Mouse (Mus musculus) thymus, postnatal 25 days (tissue): Measurements from ENCODE around the gene Dirc2.
A peak's percentile ranks its signal among the peaks of the same experiment; 100 is the strongest.

ENCODE experiments used
- DNase-seq: peaks from one replicate; pipeline ENCODE4 v3.0.0; 2022

The Dirc2 gene

GRCm38 (mm10) chr16:35771606-35772005, 2.5 kb upstream of the Dirc2 start:
- DNase-seq = no peak

GRCm38 (mm10) chr16:35771141-35771540, 2.0 kb upstream of the Dirc2 start:
- no peak for DNase-seq

- peak; percentile 94 for DNase-seq
These were observed 912 bp upstream of the Dirc2 start, which contains the start of gene Hspbap1 for GRCm38 (mm10) chr16:35769878-35770657. Hspbap1 (plus strand) TSS chr16:35770375.

GRCm38 (mm10) chr16:35768469-35768784, 729 bp downstream of the Dirc2 start:
- no peak for DNase-seq

GRCm38 (mm10) chr16:35766366-35766765, 2.8 kb downstream of the Dirc2 start:
- no peak for DNase-seq

- no peak for DNase-seq
These were observed 3.7 kb downstream of the Dirc2 start for GRCm38 (mm10) chr16:35765449-35765848.

- DNase-seq = no peak
These were observed 4.2 kb downstream of the Dirc2 start for GRCm38 (mm10) chr16:35764941-35765340.

GRCm38 (mm10) chr16:35763590-35764296, 5.4 kb downstream of the Dirc2 start:
- no peak for DNase-seq

GRCm38 (mm10) chr16:35759401-35759800, 9.8 kb downstream of the Dirc2 start:
- no peak for DNase-seq

- DNase-seq = no peak
These were observed 12.5 kb downstream of the Dirc2 start for GRCm38 (mm10) chr16:35756697-35757096.

GRCm38 (mm10) chr16:35755502-35756334, 13.4 kb downstream of the Dirc2 start:
- no peak for DNase-seq

GRCm38 (mm10) chr16:35753926-35754325, 15.2 kb downstream of the Dirc2 start:
- no peak for DNase-seq

- DNase-seq = no peak
These were observed 17.3 kb downstream of the Dirc2 start for GRCm38 (mm10) chr16:35751841-35752240.

GRCm38 (mm10) chr16:35749385-35749784, 19.8 kb downstream of the Dirc2 start:
- DNase-seq = no peak

- DNase-seq = no peak
These were observed 20.9 kb downstream of the Dirc2 start for GRCm38 (mm10) chr16:35748237-35748603.

GRCm38 (mm10) chr16:35747417-35748236, 21.5 kb downstream of the Dirc2 start:
- peak; percentile 86 for DNase-seq

- peak; percentile 50 for DNase-seq
These were observed 26.8 kb downstream of the Dirc2 start for GRCm38 (mm10) chr16:35742251-35742937.

- DNase-seq = peak; percentile 50
These were observed 27.5 kb downstream of the Dirc2 start for GRCm38 (mm10) chr16:35741621-35742020.

GRCm38 (mm10) chr16:35740943-35741342, 28.2 kb downstream of the Dirc2 start:
- no peak for DNase-seq

- DNase-seq = no peak
These were observed 28.8 kb downstream of the Dirc2 start for GRCm38 (mm10) chr16:35740357-35740756.

- no peak for DNase-seq
These were observed 29.6 kb downstream of the Dirc2 start for GRCm38 (mm10) chr16:35739548-35739947.
